Mouse (Mus musculus): ENCODE results near the gene Ctbs.
A peak's percentile ranks its signal among the peaks of the same experiment; 100 is the strongest.

Ctbs gene

DNA sequence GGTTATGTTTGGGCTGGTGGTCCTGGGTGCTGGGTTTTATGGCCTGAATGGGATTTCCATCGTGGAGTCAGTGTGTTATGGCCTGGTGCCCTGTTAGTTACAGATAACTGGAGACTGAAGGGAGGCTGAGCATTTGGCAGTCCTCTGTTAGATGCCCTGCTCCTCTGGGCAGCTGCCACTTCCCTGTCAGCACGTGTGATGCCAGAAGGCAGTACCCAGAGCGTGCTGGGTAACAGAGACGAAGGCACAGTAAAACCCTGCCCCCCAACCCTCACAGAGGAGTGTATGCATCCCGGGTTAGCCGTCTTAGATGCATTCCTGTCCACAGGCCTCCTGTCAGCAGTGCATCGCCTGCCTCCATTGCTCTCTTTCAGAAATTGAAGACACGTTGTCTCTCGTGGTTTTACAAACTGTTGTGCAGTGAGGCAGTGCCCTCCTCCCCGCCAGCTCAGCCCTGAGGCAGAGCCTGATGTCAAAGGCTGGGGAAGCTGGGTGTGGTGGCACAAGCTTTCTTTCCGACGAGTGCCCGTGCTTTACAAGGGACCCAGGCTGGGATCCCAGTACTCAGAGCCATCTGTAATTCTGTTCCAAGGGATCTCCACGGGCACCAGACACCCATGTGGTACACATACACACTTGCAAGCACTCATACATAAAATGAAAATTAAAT, 15.8 kb upstream of the Ctbs start:
- no peak for DNase-seq (ENCODE audit: low read depth)

DNA sequence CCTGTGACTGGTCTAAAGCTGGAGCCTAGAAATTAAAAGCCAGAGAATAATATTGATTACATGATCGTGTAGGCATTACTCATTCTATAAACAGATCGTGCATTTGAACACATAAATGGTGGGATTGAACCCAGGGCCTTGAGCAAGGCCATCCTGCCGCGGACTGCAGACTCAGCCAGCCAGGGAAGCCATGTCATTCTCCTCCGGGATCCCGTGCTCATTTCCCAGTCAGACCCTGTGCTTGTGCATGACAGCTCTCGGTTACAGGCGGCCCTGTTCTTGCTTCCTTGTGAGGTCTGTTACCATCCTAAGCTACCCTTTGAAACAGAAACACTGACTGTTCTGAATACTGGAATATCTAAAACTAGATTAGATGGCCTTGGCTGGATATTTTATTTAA, 14.9 kb upstream of the Ctbs start:
- DNase-seq (ENCODE audit: low read depth) = no peak

DNA sequence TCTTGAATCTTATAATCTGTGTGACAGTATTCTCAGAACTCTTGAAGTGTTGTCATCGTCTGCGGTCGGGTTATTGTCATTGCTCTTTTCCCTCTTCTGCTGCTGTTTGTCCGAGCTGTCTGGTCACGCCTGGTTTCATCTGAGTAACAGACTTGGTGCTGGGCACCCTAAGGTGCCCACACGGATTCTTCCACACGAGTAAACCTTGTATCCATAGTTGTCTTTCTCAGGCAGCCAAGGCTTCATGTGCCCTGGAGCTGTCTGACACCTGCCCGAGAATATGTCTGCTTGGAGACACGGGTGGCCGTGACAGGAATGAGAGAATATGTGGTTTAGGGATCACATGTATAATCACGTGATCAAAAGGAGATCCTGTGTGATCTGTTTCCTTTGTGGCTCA, 14.1 kb upstream of the Ctbs start:
- DNase-seq (ENCODE audit: low read depth) = no peak

DNA sequence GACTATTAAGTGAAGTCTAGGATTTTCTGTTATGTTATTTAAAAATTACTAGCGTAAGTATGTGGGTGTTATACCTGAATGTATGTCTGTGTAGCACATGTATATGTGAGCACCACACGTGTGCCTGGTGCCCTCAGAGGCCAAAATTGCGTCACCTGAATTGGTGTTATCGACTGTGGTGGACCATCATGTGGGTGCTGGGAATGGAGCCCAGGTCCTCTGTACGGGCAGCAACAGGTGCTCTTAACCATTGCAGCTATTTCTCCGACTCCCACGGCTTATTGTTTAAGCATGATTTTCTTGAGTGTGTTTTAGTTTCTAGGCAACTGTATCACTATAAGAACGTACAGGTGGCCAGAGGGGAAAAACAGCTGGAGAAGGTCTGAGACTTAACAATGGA, 13.5 kb upstream of the Ctbs start:
- no peak for DNase-seq (ENCODE audit: low read depth)

DNA sequence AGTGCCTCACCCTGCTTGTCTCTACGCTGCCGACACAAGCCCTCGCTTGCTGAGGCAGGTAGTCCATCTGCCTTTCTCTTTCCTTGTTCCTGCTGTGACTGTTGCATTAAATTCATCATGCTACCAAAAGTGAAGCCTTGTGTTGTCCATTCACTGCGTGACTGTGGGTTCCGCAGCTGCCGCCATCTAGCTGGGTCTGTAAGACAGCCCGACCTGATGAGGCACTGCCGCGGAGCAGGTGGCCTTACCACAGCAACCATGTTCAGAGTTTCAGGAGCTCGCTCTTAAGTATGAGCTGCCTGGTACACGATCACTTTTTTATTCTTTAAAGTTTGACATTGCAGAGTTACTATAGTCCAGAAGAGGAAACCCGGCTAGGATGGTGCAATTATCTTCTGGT, 9.6 kb upstream of the Ctbs start:
- no peak for DNase-seq (ENCODE audit: low read depth)

DNA sequence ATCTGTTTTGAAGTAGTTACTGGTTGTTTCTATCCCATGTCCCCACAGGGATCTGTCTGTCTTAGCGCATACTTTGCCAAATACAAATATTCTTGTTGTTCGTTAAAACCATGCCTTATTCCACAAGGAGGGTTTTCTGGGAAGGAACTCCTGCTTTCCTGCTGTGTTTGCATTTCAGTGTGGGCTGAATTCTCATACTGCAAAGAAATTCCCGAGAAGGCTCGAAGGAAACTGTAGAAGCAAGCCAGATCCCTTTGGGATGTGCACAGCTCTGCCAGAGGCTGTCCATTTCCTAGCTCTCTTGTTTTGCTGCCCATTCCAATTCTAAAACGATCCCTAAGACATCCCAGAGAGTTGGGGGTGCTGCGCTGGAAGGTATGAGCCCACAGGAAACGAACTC, 9.2 kb upstream of the Ctbs start:
- no peak for DNase-seq (ENCODE audit: low read depth)

DNA sequence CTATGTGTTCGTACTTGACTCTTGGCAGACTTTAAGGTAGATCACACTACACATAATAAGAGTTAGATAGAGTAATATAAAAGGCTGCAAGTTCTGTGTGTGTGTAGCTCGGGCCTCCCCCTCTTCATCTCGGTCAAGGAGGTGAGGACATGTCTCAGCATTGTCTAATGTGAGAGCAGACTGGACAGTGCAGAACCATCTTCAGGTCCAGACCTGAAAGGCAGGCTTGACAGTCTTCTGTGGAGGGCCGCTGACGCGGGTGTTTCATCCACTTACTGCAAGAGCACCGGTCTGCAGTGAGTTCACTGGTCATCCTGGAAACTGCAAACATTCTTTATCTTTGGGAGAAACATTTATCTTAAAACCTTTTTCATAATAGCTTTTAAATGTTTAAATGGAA, 7.1 kb upstream of the Ctbs start:
- DNase-seq (ENCODE audit: low read depth) = no peak

DNA sequence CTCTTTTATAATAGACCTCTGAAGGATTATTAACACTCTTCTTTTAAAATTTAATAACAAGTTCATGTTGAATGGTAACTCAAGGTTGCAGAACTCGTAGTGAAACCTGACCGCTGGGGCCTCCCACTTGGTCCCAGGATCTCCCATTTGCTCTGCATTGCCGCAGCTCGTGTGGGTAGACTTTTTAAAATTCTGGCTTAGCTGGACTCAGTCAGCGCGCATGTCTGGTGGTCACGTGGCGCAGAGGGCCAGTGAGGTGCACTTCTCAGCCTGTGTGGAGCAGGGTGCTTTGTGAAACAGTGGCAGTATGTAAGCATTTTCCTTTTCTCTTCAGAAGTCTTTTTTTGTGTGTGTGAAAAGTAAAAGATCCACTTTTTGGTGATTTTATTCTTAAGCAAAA, 6.7 kb upstream of the Ctbs start:
- DNase-seq (ENCODE audit: low read depth) = no peak

DNA sequence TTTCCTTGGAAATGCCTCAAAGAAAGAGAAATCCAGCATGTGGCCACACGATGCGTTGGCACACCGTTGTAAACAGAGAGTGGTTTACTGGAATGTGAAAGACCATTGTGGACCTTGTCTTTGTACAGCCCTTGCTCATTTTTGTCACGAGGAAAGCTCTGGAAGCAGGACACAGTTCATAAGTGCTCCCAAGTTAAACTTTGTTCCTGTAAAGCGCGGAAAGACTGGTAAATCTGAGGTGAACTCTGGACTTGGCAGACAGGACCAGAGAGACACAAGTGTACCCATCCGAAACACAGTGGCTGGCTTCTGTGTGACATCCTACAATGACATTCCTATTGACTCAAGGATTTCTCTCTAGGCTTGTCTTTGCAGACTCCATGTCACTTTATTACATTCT, 6.2 kb upstream of the Ctbs start:
- no peak for DNase-seq (ENCODE audit: low read depth)

DNA sequence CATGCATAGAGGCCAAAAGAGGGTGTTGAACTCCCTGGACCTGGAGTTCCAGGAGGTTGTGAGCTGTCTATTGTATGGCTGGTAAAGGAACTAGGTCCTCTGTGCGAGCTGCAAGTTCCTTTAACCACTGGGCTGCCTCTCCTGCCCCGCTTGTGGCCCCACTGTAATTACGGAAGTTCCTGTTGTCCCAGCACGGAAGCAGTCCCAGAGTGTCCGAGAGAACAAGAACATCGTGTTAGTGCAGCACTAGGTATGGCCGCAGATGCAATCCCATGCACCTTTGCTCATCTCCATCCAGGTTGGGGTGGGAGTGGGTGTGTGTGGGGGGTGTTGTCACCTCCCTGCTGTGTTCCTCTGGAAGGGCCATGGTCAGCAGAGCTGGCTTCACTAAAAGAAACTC, 4.7 kb upstream of the Ctbs start:
- DNase-seq (ENCODE audit: low read depth) = no peak

DNA sequence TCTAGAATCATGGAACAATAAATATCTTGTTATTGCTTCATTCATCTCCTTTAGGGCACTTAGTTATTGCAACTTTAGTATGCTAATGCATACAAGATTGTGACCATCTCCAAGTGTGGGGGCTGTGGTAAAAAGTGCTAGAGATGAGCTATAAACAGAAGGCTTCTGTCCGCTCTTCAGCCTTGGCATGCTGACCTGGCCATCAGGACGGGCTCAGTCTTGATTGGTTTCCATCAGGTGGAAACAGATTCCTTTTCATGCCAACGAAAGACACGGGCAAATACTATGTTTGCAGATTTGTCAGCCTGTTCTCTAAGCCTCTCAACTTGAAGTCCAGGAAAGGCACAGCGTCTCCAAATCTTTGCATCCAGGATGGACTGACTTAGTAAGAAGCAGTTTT, 2.4 kb upstream of the Ctbs start:
- no peak for DNase-seq (ENCODE audit: low read depth)

DNA sequence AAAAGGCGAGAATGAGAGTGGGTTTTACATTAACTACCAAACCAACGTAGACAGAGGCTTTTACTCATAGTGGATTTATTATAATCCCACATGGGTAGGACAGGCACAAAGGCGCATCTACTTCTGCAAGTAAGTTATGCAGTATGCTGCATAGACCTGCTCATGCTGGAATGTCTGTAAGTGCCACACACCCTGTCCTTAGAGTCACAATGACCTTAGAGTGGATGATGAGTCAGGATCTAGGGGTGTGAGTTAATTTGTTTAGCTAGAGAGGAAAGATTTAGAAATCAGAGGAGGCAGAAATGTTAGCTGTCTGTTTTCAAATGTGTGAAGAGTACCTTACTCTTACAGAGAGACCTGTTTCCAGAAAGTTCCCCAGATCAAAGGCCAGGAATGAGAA, 2.0 kb upstream of the Ctbs start:
- no peak for DNase-seq (ENCODE audit: low read depth)

DNA sequence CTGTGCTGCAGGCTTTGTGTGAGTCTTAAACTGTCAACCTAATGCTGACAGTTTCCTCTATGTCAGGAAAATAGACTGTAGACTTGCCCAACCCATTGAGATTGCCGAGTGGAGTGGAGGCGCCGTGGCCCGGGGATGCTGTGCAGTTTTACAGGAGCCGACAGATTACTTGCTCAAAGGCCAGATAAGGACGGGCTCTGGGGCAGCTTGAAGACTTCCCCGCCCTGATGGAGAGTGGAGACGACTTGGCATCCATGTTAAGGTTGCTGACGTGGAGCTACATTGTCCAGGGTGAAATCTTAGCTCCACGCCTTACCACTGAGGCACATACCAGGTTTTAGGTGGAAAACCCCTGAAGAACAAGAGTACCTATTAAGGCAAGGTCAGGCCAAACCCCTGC, 1.2 kb upstream of the Ctbs start:
- no peak for DNase-seq (ENCODE audit: low read depth)

DNA sequence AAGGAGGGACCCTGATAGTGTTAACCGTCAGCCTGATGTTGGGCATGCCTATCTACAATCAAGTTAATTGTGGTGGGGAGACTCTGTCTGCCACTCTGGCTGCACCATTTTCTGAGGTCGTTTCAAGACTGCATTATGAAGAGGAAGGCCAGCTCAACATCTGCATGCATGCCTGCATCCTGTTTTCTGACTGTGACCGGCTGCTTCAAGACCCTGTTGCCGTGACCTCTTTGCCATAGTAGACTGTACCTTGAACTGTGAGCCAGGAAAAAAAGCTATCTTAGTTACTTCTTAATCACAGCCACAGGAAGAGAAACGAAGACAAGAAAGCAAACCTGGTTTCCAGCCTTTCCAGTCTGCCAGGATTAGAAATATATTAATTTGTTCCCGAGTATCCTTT, 626 bp upstream of the Ctbs start:
- no peak for DNase-seq (ENCODE audit: low read depth)

DNA sequence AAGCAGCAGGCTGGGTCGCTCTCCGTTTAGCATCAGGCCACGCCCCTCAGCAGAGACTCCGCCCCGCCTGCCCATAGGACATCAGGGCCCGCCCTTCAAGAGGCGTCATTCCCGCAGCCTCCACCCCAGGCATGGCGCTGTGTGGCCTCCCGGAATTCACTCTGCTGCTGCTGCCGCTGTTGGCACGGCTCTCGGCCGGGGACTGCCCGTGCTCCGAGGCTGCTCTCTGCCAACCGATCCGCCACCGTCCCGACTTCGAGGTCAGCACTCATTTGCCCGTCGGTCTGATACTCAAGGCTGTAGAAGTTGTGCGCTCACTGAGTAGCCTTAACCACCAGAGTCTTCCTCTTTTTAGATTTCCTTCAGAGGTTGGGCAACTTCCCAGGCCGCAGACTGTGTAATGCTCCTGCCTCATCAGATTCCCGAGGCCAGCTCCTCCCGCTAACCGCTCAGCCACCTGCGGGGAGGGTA, 811 bp downstream of the Ctbs start:
- DNase-seq (ENCODE audit: low read depth) = peak; percentile 71

DNA sequence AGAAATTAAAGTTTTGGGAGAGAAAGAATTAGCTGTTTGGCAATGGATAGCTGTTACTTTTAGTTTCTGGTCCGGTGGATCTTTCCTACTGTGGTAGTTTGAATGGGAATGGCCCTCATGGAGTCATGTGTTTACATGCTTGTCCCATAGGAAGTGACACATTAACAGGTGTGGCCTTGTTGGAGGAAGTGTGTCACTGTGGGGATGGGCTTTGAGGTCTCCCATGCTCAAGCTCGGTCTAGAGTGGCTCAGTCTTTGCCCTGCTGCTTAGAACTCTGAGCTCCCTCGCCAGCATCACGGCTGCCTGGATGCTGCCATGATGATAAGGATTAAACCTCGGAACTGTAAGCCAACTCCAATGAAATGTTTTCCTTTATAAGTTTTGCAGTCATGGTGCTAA, 1.8 kb downstream of the Ctbs start:
- no peak for DNase-seq (ENCODE audit: low read depth)

DNA sequence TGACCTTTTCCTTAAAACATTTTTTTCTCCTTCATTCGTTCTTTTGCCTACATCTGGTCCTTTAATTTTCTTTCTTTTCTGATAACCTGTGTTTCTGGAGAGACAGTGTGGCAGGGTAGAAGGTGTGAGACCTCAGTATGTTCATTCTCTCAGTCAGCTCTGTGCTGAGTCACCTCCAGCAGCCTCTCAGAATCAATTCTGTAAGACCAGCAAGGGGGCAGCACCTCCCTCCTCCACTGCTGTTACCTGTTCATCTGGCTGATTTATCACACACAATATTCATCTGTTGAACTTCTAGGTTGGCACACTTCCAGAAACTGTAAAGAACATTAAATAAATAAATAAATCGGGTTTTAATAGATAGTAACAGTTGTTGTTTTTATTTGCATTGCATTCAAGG, 13.3 kb downstream of the Ctbs start:
- no peak for DNase-seq (ENCODE audit: low read depth)

DNA sequence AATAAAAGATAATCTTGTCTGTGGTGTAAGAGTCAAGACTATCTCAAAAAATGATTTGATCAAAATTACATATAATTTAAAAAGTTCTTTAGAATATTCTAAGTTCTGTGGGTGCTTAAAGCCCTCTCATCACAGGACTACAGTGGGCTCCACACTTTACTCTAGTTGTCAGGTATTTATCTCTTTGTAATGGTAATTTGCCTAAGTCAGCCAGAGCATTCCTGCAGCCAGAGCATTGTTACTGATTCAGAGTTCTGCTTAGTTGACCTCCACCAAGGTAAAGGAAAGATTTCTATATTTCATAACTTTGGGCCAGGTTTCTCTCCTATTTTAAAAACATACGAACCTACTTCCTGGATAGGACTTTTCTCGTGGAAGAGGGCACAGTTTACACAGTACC, 19.6 kb downstream of the Ctbs start:
- DNase-seq (ENCODE audit: low read depth) = no peak

DNA sequence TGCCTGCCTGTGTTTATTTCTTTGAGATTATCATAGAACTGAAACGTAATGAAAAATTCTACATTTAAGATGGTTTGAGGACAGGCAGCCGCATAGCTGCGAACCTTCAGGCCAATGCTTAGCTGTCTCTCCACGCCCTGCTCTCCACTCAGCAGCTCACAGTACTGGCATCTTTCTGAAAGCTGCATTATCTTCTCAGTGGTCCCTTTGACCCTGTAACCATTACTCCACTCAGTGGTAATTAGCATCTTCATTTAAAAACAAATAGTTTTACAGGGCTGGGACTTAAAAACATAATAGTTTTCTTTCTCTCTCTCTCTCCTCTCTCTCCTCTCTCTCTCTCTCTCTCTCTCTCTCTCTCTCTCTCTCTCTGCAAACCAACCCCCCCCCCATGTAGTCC, 23.1 kb downstream of the Ctbs start:
- DNase-seq (ENCODE audit: low read depth) = no peak

DNA sequence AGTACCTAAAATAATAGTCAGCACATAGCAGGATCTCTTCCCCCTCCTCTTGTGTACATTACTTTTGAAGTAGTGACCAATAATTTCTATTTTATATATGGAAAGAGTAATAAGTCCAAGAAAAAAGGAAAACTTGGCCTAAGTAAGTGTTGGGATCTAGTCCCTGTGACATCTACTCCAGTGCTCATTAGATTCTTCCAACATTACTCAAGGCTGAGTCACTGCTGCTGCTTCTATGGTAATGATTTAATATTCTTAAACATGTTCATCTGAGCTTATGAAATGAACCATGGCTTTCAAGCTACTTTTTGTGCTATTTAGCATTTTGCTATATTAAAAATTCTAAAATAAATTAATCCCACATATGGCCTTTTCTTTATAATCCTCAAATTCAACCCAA, 24.1 kb downstream of the Ctbs start:
- no peak for DNase-seq (ENCODE audit: low read depth)

DNA sequence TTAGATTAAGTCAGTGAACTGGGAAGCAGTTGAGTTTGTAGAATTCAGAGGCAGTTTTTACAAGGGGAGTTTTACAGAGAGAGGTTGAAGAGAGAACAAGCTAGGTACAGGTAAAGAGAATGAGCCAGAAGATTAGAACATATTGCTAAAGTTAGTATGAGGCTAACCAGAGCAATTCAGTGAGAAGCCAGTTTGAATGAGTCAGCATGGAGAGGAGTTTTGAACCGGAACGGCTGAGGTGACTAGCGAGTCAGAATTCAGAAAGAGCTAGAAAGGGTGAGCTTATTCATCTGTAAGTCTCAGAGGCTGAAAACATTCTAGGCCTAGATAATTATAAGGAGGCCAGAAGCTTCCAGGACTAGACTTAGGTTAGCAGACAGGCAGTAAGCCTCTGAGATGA, 24.8 kb downstream of the Ctbs start:
- no peak for DNase-seq (ENCODE audit: low read depth)

DNA sequence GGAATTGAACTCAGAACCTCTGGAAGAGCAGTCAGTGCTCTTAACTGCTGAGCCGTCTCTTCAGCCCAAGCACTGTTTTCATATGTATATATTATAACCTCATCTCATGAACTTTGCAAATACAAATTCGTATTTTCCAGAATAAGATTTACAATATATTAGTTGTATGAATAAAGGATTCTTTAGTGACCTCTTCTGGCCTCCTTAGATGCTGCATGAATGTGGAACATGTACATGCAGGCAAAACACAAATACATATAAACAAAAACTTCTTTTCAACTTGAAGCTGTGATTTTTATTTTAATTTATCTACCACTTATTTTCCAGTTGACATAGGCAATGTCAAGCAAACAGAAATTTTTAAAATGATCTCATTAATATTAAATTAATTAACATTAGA, 32.4 kb downstream of the Ctbs start:
- no peak for DNase-seq (ENCODE audit: low read depth)

DNA sequence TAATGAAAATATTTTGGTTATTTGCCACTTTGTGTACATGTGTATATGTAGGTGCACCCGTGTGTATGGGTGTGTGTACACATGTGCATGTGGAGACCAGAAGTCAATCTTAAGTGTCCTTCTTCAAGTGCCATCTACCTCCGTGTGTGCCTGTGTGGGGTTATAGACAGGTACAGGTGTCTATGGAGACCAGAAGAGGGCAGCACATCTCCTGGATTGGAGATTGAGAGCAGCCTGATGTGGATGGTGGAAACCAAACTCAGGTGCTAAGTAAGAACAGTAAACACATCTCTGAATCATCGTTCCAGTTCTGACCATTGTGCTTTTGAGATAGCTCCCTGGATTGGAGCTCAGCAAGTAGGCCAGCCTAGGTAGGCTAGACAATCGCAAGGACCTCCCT, 36.9 kb downstream of the Ctbs start:
- no peak for DNase-seq (ENCODE audit: low read depth)

DNA sequence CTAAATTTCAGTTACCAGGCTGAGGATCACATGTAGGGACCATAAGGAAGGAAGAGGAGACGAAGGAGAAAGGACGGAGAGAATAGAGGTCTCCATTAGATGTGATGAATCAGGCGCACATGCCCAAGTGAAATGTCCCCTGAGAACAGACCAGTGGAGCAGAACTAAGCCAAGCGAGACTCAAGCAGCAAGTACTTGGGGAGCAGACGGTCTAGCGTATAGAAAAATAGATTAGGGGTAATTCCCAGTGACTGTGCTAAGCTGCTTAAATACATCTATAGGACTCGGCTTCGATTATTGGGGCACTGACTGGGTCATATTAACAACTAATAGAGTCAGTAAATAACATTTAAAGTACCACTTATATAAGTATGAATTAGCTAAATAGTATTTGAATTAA, 45.3 kb downstream of the Ctbs start:
- no peak for DNase-seq (ENCODE audit: low read depth)

DNA sequence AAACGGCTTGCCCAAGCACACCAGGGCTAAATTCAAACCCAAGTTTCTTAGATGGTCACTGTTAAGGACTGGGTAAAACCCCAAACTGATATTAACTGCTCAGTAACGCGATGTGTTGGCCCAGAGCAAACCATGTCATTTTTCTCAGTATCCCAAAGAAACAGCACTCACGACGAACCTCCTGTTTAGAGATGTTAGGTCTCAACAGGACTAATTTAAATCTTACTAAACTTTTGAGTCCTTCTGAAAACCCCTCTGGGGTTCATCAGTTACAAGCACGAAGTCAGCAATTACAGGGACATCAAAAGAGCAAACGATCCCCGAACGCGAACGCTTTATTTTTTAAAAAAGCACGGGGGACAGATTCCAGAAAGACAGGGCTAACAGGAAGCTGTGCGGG, 49.4 kb downstream of the Ctbs start:
- no peak for DNase-seq (ENCODE audit: low read depth)

Measured in fibroblast of lung, adult 2 months (primary cell).